Mouse (Mus musculus) liver, embryonic 13.5 days (tissue): ENCODE results near the gene Med6. TPM values are rescaled to one million over a fixed set of nuclear protein-coding genes. Genes with fewer than 3 reads are reported as not detected.
A peak's percentile ranks its signal among the peaks of the same experiment; 100 is the strongest.
"Not testable (repeated sequence)": the region's sequence is repeated elsewhere in the genome, so short reads cannot be mapped to it uniquely, and the experiment has no call there.

Experiments used
- ATAC-seq: fragments of 200-750 bp; cut with Nextera tagmentation; 2 replicates; pipeline ENCODE4 v1.8.0; 2017; ENCODE audit warnings: low read depth, mild to moderate bottlenecking, moderate number of reproducible peaks, moderate library complexity
- DNase-seq: peaks from one replicate; pipeline ENCODE4 v3.0.0; 2022
- H3K27ac ChIP-seq: fragments of 300-500 bp; sonication (generic); 2 replicates; pipeline ENCODE4 v1.5.1; 2015; ENCODE audit warnings: moderate library complexity, mild to moderate bottlenecking, inconsistent platforms
- H3K27me3 ChIP-seq: fragments of 300-500 bp; sonication (generic); 2 replicates; pipeline ENCODE4 v1.6.1; 2015; ENCODE audit warnings: mild to moderate bottlenecking, inconsistent platforms
- H3K36me3 ChIP-seq: fragments of 300-500 bp; sonication (generic); 2 replicates; pipeline ENCODE4 v1.6.1; 2015; ENCODE audit warnings: mild to moderate bottlenecking, inconsistent platforms
- H3K4me1 ChIP-seq: fragments of 300-500 bp; sonication (generic); replicated peaks from 2 replicates; pipeline ENCODE4 v1.6.1; 2015; ENCODE audit warnings: inconsistent platforms
- H3K4me2 ChIP-seq: fragments of 300-500 bp; sonication (generic); 2 replicates; pipeline ENCODE4 v1.6.1; 2015; ENCODE audit warnings: inconsistent platforms, mild to moderate bottlenecking, moderate library complexity
- H3K4me3 ChIP-seq: fragments of 300-500 bp; sonication (generic); replicated peaks from 2 replicates; pipeline ENCODE4 v1.5.1; 2015; ENCODE audit warnings: mild to moderate bottlenecking, inconsistent platforms
- H3K9ac ChIP-seq: fragments of 300-500 bp; sonication (generic); 2 replicates; pipeline ENCODE4 v1.6.1; 2015; ENCODE audit warnings: mild to moderate bottlenecking, inconsistent platforms
- H3K9me3 ChIP-seq: fragments of 300-500 bp; sonication (generic); replicated peaks from 2 replicates; pipeline ENCODE4 v1.6.1; 2016; ENCODE audit warnings: inconsistent platforms
- WGBS: fragments of 180-500 bp; shearing (Covaris S2); methylation state at CpG from one replicate; pipeline ENCODE4 v1.1.7; 2015; ENCODE audit not compliant: insufficient replicate concordance; 5-methylcytosine and 5-hydroxymethylcytosine counted together
- polyA plus RNA-seq: library from polyadenylated mRNA; unstranded; fragments of >200 nt; fragmentation: Nextera tagmentation; extraction: Ambion mirVana; gene quantifications from 2 replicates; pipeline ENCODE4 v1.2.1, GENCODE M21; 2015

Gene Med6
- polyA plus RNA-seq, 1 experiment from 2014 or later, result 43.2 TPM

DNA sequence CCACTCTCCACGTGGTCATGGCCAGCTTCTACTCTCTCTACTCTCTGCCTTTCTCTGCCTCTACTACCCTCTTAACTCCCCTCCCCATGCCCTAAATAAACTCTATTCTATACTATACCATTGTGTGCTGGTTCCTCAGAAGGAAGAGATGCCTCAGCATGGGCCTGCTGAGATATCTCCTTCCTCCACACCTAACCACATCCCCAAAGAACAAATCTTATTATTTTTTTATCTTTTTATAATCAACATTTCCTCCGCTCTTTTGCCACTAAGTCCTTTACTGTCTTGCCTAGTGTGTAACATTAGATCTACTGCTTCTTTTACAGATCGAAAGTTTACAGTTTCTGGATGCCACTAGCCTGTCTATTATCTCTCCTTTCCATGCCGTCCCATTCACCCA is 47.6 kb downstream of the Med6 start:
- H3K9ac ChIP-seq, result no peak overlapping the region
- no peak overlapping the region for H3K4me2 ChIP-seq
- WGBS, result 30% methylated on average over 4 of the region's 4 CpGs
- H3K27me3 ChIP-seq, result no peaks in the 10 kb centered on the region
- no peak overlapping the region for H3K27ac ChIP-seq
- no peaks in the 10 kb centered on the region for H3K4me1 ChIP-seq
- H3K9me3 ChIP-seq, result no peaks in the 10 kb centered on the region
- no peak for DNase-seq
- ATAC-seq, result no peak
- H3K36me3 ChIP-seq, result no peaks in the 10 kb centered on the region
- H3K4me3 ChIP-seq, result no peak overlapping the region

DNA sequence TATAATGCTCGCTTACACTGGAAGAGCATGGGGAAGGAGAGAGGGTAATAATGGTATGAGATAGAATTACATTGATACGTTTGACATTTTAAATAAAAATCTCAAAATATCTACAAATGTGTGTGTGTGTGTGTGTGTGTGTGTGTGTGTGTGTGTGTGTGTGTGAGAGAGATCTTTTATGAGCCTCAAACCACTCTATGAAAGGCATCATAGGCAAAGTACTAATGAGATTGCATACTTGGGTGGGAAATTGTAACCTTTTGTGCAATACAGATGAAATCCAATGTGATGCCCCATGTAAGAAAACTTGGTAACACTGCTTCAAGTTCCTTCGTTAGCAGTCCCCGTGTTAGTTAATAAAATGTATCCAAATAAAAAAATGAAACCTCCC is 61.8 kb downstream of the Med6 start:
- H3K4me3 ChIP-seq, result peak overlapping the region; percentile 81
- ATAC-seq, result peak; percentile 13; the same call in 1 of the 2 replicates
- DNase-seq, result no peak
- H3K4me2 ChIP-seq, result peak overlapping the region; percentile 75
- no peaks in the 10 kb centered on the region for H3K27me3 ChIP-seq
- peak overlapping the region; percentile 81 for H3K9ac ChIP-seq
- peaks cover 17% of the 10 kb centered on the region for H3K4me1 ChIP-seq
- WGBS, result 31% methylated on average over 4 of the region's 4 CpGs
- H3K9me3 ChIP-seq, result no peaks in the 10 kb centered on the region
- H3K27ac ChIP-seq, result no peak overlapping the region
- H3K36me3 ChIP-seq, result no peaks in the 10 kb centered on the region

GRCm38 (mm10) chr12:81532316-81533028 is 62.3 kb downstream of the Med6 start, which contains the start of the genes Gm20498 and Synj2bp:
Gm20498 (minus strand) TSS chr12:81532905.
Synj2bp (minus strand) TSS chr12:81532911.
- Histone ChIP-seq H3K27me3 (no peaks in the 10 kb centered on the region), H3K36me3 (no peaks in the 10 kb centered on the region), H3K9me3 (no peaks in the 10 kb centered on the region), H3K4me1 (peaks cover 17% of the 10 kb centered on the region), H3K4me2 (peak within 1 kb of the TSS; percentile 75), H3K27ac (peak within 1 kb of the TSS; percentile 86), H3K9ac (peak within 1 kb of the TSS; percentile 81), H3K4me3 (peak within 1 kb of the TSS; percentile 81)
- 0% methylated on average over 46 of the region's 46 CpGs for WGBS
- peak; percentile 93 for ATAC-seq
- DNase-seq, result peak; percentile 69

GRCm38 (mm10) chr12:81530587-81530986 is 64.2 kb downstream of the Med6 start:
- not testable (repeated sequence) for ATAC-seq, H3K27me3 ChIP-seq, H3K4me3 ChIP-seq, H3K4me2 ChIP-seq, H3K36me3 ChIP-seq, H3K9ac ChIP-seq, H3K9me3 ChIP-seq, DNase-seq, H3K27ac ChIP-seq
- H3K4me1 ChIP-seq, result peaks cover 20% of the 10 kb centered on the region
- 68% methylated on average over 8 of the region's 8 CpGs for WGBS

Other genes starting within 250 kb of the Med6 start
- gene Gm4787, start 215.5 kb downstream of the Med6 start, polyA plus RNA-seq, result 0.06 and 0.07 TPM in 2 replicates
- 0.14 TPM in 2 replicates for gene Adam4, start 173.1 kb downstream of the Med6 start, polyA plus RNA-seq
- gene Cox16, start 109.9 kb downstream of the Med6 start, polyA plus RNA-seq, result 91.0 and 95.5 TPM in 2 replicates
- 13.2 and 15.8 TPM in 2 replicates for gene Gm20498, start 62.1 kb downstream of the Med6 start, polyA plus RNA-seq
- gene Synj2bp, start 62.1 kb downstream of the Med6 start, polyA plus RNA-seq, result 16.3 and 18.3 TPM in 2 replicates
- gene Adam21, start 26.5 kb downstream of the Med6 start, polyA plus RNA-seq, result not detected in 2 replicates
- gene Ttc9, start 36.2 kb upstream of the Med6 start, polyA plus RNA-seq, result 0.02 and 0.05 TPM in 2 replicates
- gene Map3k9, start 186.2 kb upstream of the Med6 start, polyA plus RNA-seq, result 0.02 and 0.03 TPM in 2 replicates